In genomic region chr4:106050297-106050696, GRCm38 (mm10) we compare ENCODE assay signal across 18 mouse cellular contexts.
DNase-seq lines count a peak whose midpoint lies in the region; ATAC-seq lines count a peak whose summit lies in the region.
"Had no signal": no experiment of that assay in that cellular context is flagged by ENCODE, and none has a peak within 500 bp of the region (broad histone marks: within the 10 kb centered on the region; RNA-seq: fewer than 3 reads in every experiment).

No protein-coding gene starts in this region.

- DNase-seq in kidney, postnatal 36 days = no peak
- peak; percentile 66 for DNase-seq in NIH3T3 (ENCODE audit: low read depth)
- peak; percentile 12 for DNase-seq in brain, adult 2 months (ENCODE audit: low read depth, low spot score)
- DNase-seq in right cerebral cortex, postnatal 4 days = no peak
- DNase-seq in layer of hippocampus, adult 18-20 months (ENCODE audit: low spot score in 2 of 2) = no peak
- DNase-seq in thymus, adult 18-20 months = no peak
- DNase-seq: cerebellum, adult 8-10 months; kidney, adult 2 months; spleen, adult 18-20 months; thymus, postnatal 4 days had no signal

- no peaks in the 10 kb centered on the region for H3K27me3 ChIP-seq in kidney, embryonic 14.5 days (ENCODE audit: control insufficient read depth, insufficient read depth, low read length)
- H3K27me3 ChIP-seq in limb, embryonic 12.5 days = no peaks in the 10 kb centered on the region
- H3K27me3 ChIP-seq: neural tube, embryonic 15.5 days; stomach, embryonic 15.5 days had no signal

- 34% methylated on average over 3 of the region's 3 CpGs for WGBS in kidney, embryonic 14.5 days
- 21% methylated on average over 3 of the region's 3 CpGs for WGBS in limb, embryonic 12.5 days

- H3K9me3 ChIP-seq in kidney, embryonic 14.5 days (ENCODE audit: control insufficient read depth, low read length) = no peaks in the 10 kb centered on the region
- no peaks in the 10 kb centered on the region for H3K9me3 ChIP-seq in limb, embryonic 12.5 days
- H3K9me3 ChIP-seq: neural tube, embryonic 15.5 days; stomach, embryonic 15.5 days had no signal

- no peak overlapping the region for H3K4me3 ChIP-seq in kidney, embryonic 14.5 days (ENCODE audit: low read length)
- no peak overlapping the region for H3K4me3 ChIP-seq in limb, embryonic 12.5 days (replicated peaks)
- H3K4me3 ChIP-seq: neural tube, embryonic 15.5 days; stomach, embryonic 15.5 days had no signal

- no peak overlapping the region for H3K4me2 ChIP-seq in kidney, embryonic 14.5 days (replicated peaks; ENCODE audit: low read depth, low read length)
- no peak overlapping the region for H3K4me2 ChIP-seq in limb, embryonic 12.5 days
- H3K4me2 ChIP-seq: hindbrain, embryonic 14.5 days; neural tube, embryonic 15.5 days; stomach, embryonic 15.5 days had no signal

- no peak overlapping the region for H3K27ac ChIP-seq in kidney, embryonic 14.5 days (ENCODE audit: low read depth, low read length)
- 0 out of 2 replicates have a peak overlapping the region, but pooled peaks have one; percentile 1 for H3K27ac ChIP-seq in limb, embryonic 12.5 days
- H3K27ac ChIP-seq: hindbrain, embryonic 14.5 days; liver, embryonic 14.5 days; neural tube, embryonic 15.5 days; stomach, embryonic 15.5 days had no signal

- ATAC-seq in kidney, embryonic 14.5 days (ENCODE audit: low FRiP score, low TSS enrichment) = peak; percentile 68; the same call in 1 of the 2 replicates
- no peak for ATAC-seq in limb, embryonic 12.5 days (ENCODE audit: insufficient number of reproducible peaks, insufficient read depth, low FRiP score, low TSS enrichment, low read depth)
- ATAC-seq: forebrain, embryonic 14.5 days; lung, postnatal 0 days had no signal

- H3K4me1 ChIP-seq in kidney, embryonic 14.5 days (ENCODE audit: control insufficient read depth, insufficient read depth, low read length) = no peaks in the 10 kb centered on the region
- peaks cover 19% of the 10 kb centered on the region for H3K4me1 ChIP-seq in limb, embryonic 12.5 days (replicated peaks)
- H3K4me1 ChIP-seq: neural tube, embryonic 15.5 days; stomach, embryonic 15.5 days had no signal

- no peak overlapping the region for H3K9ac ChIP-seq in kidney, embryonic 14.5 days (ENCODE audit: low read depth, low read length)
- no peak overlapping the region for H3K9ac ChIP-seq in limb, embryonic 12.5 days (replicated peaks)
- H3K9ac ChIP-seq: hindbrain, embryonic 14.5 days; liver, embryonic 14.5 days; neural tube, embryonic 15.5 days; stomach, embryonic 15.5 days had no signal

- H3K36me3 ChIP-seq in kidney, embryonic 14.5 days (ENCODE audit: control insufficient read depth, insufficient read depth, low read length) = no peaks in the 10 kb centered on the region
- no peaks in the 10 kb centered on the region for H3K36me3 ChIP-seq in limb, embryonic 12.5 days
- H3K36me3 ChIP-seq: neural tube, embryonic 15.5 days; stomach, embryonic 15.5 days had no signal

Comparison
In these comparisons a context has a peak if more than half of its experiments do, and no peak if none do; other contexts are left out.
1. DNase-seq: peak in NIH3T3 (single experiment) and brain, adult 2 months (single experiment); none in kidney, postnatal 36 days (0 of 2), right cerebral cortex, postnatal 4 days (single experiment), layer of hippocampus, adult 18-20 months (0 of 2) and thymus, adult 18-20 months (0 of 2).